Mouse (Mus musculus) forebrain, embryonic 15.5 days (tissue): Measurements from ENCODE around the gene Selenof. TPM values are rescaled to one million over a fixed set of nuclear protein-coding genes. Genes with fewer than 3 reads are reported as not detected.

Experiments used
- ATAC-seq: fragments of 200-750 bp; cut with Nextera tagmentation; replicated peaks from 2 replicates; pipeline ENCODE4 v1.8.0; 2017; ENCODE audit warnings: mild to moderate bottlenecking, moderate TSS enrichment, moderate library complexity
- H3K27ac ChIP-seq: fragments of 300-500 bp; sonication (generic); replicated peaks from 2 replicates; pipeline ENCODE4 v1.5.1; 2015; ENCODE audit warnings: mild to moderate bottlenecking, inconsistent platforms
- H3K27me3 ChIP-seq: fragments of 300-500 bp; sonication (generic); 2 replicates; pipeline ENCODE4 v1.6.1; 2015; ENCODE audit warnings: inconsistent platforms
- H3K36me3 ChIP-seq: fragments of 300-500 bp; sonication (generic); 2 replicates; pipeline ENCODE4 v1.6.1; 2015; ENCODE audit warnings: mild to moderate bottlenecking, inconsistent platforms
- H3K4me1 ChIP-seq: fragments of 300-500 bp; sonication (generic); 2 replicates; pipeline ENCODE4 v1.6.1; 2015; ENCODE audit warnings: inconsistent platforms
- H3K4me2 ChIP-seq: fragments of 300-500 bp; sonication (generic); replicated peaks from 2 replicates; pipeline ENCODE4 v1.6.1; 2015; ENCODE audit warnings: mild to moderate bottlenecking, inconsistent platforms
- H3K4me3 ChIP-seq: fragments of 300-500 bp; sonication (generic); 2 replicates; pipeline ENCODE4 v1.5.1; 2015; ENCODE audit warnings: mild to moderate bottlenecking, inconsistent platforms
- H3K9ac ChIP-seq: fragments of 300-500 bp; sonication (generic); replicated peaks from 2 replicates; pipeline ENCODE4 v1.6.1; 2015; ENCODE audit warnings: mild to moderate bottlenecking, inconsistent platforms
- H3K9me3 ChIP-seq: fragments of 300-500 bp; sonication (generic); 2 replicates; pipeline ENCODE4 v1.6.1; 2016; ENCODE audit warnings: inconsistent platforms
- WGBS: fragments of 180-500 bp; shearing (Covaris S2); methylation state at CpG from one replicate; pipeline ENCODE4 v1.1.7; 2015; ENCODE audit warnings: mixed read lengths; 5-methylcytosine and 5-hydroxymethylcytosine counted together
- polyA plus RNA-seq: library from polyadenylated mRNA; unstranded; fragments of >200 nt; fragmentation: Nextera tagmentation; extraction: Ambion mirVana; gene quantifications from 2 replicates; pipeline ENCODE4 v1.2.1, GENCODE M21; 2015

Selenof gene
- polyA plus RNA-seq, 1 experiment from 2014 or later = 528 TPM

DNA sequence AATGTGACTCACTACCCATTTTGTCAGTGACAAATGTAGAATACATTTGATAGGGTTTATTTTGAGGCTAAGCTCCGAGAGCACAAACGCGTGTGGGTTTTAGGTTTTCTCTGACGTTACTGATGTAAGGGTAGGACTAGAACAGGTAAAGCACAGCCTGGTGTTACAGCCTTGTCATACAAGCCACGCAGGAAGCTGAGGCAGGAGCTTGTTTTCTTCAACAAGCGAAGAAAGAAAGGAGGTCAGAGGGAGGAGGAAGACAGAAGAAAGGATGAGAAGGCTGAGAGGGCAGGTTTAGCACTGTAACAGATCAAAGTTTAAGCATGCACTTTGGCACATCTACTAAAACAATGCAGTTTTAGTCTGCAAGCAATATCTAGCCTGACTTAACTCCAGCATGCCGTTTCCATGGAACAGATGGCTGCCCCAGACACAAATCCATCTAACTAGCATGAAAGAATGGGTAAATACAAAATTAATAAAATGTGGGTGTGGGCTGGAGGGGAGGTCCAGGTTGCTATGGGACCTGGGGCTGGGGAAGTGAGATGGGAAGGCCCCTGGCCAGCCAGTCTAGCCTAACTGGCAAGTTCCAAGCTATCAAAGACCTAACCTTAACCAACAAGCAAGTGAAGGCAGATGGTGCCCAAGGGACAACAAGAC, 21.8 kb upstream of the Selenof start:
- Histone ChIP-seq H3K36me3 (no peaks in the 10 kb centered on the region), H3K9me3 (no peaks in the 10 kb centered on the region), H3K4me2 (no peak overlapping the region), H3K4me3 (no peak overlapping the region), H3K27ac (peak overlapping the region; percentile 24), H3K4me1 (peaks cover 46% of the 10 kb centered on the region), H3K27me3 (no peaks in the 10 kb centered on the region), H3K9ac (no peak overlapping the region)
- WGBS = 77% methylated on average over 7 of the region's 7 CpGs
- ATAC-seq = no peak

DNA sequence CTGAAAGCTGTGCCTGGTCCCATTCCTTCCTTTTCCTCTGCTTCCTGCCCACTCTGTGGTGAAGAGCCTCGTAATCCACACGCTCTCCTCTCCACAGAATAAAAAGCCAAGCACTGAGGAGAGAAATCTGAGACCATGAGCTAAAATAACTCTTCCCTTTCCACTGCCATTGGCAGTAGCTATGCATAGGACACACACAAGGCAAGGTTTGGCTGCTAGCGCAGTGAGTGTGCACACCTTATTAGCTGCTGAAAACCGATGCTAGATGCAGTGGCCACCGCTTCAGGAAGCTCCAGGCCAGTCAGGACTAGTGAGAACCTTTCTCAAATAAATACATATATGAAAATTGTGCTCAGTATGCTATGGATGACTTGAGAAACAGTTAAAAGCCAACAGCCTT, 20.1 kb upstream of the Selenof start:
- Histone ChIP-seq H3K9ac (no peak overlapping the region), H3K36me3 (no peaks in the 10 kb centered on the region), H3K9me3 (no peaks in the 10 kb centered on the region), H3K4me1 (peaks cover 58% of the 10 kb centered on the region), H3K27me3 (no peaks in the 10 kb centered on the region), H3K4me3 (no peak overlapping the region), H3K27ac (no peak overlapping the region), H3K4me2 (no peak overlapping the region)
- no peak for ATAC-seq
- WGBS = 87% methylated on average over 5 of the region's 5 CpGs

DNA sequence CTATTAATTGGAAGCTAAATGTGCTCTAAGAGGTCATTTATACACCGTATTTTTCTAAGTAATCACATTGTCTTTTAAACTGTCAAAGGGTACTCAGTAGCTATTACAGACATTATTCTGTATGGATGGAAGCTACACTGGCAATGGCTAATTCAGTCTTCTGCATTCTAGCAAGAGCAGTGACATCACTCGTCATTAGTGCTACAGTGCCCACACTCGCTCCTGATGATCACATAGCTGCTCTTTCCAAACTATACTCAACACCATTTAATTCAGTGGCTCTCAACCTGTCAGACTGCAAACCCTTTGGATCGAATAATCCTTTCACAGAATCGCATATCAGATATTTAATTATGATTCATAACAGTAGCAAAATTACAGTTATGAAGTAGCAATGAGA, 19.4 kb upstream of the Selenof start:
- WGBS = 40% methylated on average over 5 of the region's 5 CpGs
- peaks cover 57% of the 10 kb centered on the region for H3K4me1 ChIP-seq

DNA sequence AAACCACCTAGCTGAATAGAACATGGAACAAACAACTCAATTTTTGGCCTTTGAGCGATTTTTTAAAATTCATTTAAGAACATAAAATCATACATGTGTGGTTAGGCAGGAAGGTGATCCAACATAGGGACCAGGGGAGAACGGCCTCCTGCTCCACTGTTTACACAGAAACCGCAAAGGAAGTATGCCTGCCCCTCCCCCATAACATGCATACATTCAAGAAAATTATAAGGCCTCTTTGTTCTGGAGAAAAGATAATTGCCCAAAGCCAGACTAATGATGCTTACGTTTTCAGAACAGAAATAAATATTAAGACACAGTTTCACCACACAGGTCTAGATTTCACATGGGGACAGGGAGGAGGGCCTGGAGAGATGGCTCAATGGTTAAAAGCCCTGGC, 18.7 kb upstream of the Selenof start:
- no peak overlapping the region for H3K4me3 ChIP-seq

More for the DNA sequence above, 19.4 kb upstream of the Selenof start:
- H3K27me3 ChIP-seq = no peaks in the 10 kb centered on the region
- no peak overlapping the region for H3K4me3 ChIP-seq
- H3K9me3 ChIP-seq = no peaks in the 10 kb centered on the region
- H3K27ac ChIP-seq = 0 out of 2 replicates have a peak overlapping the region, but pooled peaks have one; percentile 25
- no peak overlapping the region for H3K9ac ChIP-seq
- ATAC-seq = no peak
- H3K4me2 ChIP-seq = no peak overlapping the region
- H3K36me3 ChIP-seq = no peaks in the 10 kb centered on the region

DNA sequence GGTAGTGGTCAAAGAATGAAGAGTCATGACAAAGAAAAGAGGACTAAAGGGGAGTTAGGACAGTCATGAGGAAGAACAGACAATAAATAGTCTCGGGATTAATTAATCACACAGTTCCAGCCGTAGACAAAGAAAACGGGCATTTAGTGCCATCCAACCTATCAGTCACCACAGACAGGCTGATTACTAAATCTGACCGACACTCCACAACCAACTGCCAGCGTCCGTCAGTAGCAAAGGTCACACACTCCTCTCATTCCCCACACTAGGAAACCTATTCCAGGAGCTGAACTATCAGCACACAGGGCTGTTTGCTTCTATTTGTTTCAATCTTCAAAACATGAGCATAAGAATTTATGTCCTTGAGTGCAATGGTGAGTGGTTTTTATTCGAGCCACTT, 16.2 kb upstream of the Selenof start:
- Histone ChIP-seq H3K27ac (no peak overlapping the region), H3K36me3 (no peaks in the 10 kb centered on the region), H3K4me3 (no peak overlapping the region), H3K27me3 (no peaks in the 10 kb centered on the region), H3K4me1 (peaks cover 71% of the 10 kb centered on the region), H3K4me2 (no peak overlapping the region), H3K9me3 (no peaks in the 10 kb centered on the region), H3K9ac (no peak overlapping the region)
- ATAC-seq = no peak
- WGBS = 25% methylated on average over 7 of the region's 7 CpGs

More for the DNA sequence above, 18.7 kb upstream of the Selenof start:
- Histone ChIP-seq H3K9me3 (no peaks in the 10 kb centered on the region), H3K9ac (no peak overlapping the region), H3K27me3 (no peaks in the 10 kb centered on the region), H3K27ac (0 out of 2 replicates have a peak overlapping the region, but pooled peaks have one; percentile 25), H3K36me3 (no peaks in the 10 kb centered on the region), H3K4me2 (no peak overlapping the region), H3K4me1 (peaks cover 61% of the 10 kb centered on the region)
- WGBS = 38% methylated on average over 4 of the region's 4 CpGs
- ATAC-seq = no peak

DNA sequence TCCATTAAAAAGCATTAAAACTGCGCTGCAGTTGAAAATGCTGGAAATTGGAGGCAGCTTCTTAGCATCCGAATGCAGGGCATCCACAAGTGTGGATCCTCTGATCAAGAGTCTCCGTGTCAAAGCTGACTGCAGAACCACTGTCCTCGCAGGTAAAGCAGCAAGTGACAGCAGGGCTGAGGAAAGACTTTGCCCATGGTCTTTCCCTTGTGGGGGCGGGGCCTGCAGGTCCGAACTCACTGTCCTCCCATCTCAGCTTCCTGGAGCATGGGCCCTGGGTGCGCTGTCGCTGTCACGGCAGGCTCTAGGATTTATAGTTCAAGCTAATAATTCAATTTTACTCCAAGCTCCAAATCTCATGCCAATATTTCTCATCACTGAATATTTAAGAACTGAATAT, 15.6 kb upstream of the Selenof start:
- H3K27me3 ChIP-seq = no peaks in the 10 kb centered on the region
- no peaks in the 10 kb centered on the region for H3K9me3 ChIP-seq
- no peak overlapping the region for H3K27ac ChIP-seq
- peaks cover 73% of the 10 kb centered on the region for H3K4me1 ChIP-seq
- 56% methylated on average over 9 of the region's 9 CpGs for WGBS
- no peak overlapping the region for H3K4me2 ChIP-seq
- no peak for ATAC-seq
- no peaks in the 10 kb centered on the region for H3K36me3 ChIP-seq
- no peak overlapping the region; the same call in 1 of the 2 replicates for H3K9ac ChIP-seq
- no peak overlapping the region for H3K4me3 ChIP-seq

DNA sequence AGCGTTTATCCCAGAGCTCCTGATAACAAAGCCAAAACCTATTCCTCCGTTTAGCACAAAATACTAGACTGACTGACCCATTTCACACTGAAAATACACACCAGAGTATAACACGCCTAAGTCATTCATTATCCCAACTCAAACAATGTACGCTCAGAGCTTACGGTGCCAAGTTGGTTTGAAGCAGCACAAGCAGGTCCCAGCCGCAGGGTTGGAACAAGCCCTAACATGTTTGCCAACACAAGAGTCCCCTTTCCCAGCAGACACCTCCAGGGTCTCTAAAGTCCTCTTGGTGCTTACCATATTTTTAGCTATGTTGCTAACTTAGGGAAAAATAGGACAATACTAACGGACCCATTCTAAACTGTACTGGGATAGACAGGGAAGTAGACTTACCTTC, 15.0 kb upstream of the Selenof start:
- H3K27me3 ChIP-seq = no peaks in the 10 kb centered on the region
- ATAC-seq = no peak
- H3K4me3 ChIP-seq = no peak overlapping the region
- WGBS = 56% methylated on average over 7 of the region's 7 CpGs
- H3K4me1 ChIP-seq = peaks cover 74% of the 10 kb centered on the region
- H3K9me3 ChIP-seq = no peaks in the 10 kb centered on the region
- H3K27ac ChIP-seq = no peak overlapping the region
- no peak overlapping the region for H3K4me2 ChIP-seq
- H3K36me3 ChIP-seq = no peaks in the 10 kb centered on the region
- no peak overlapping the region for H3K9ac ChIP-seq

DNA sequence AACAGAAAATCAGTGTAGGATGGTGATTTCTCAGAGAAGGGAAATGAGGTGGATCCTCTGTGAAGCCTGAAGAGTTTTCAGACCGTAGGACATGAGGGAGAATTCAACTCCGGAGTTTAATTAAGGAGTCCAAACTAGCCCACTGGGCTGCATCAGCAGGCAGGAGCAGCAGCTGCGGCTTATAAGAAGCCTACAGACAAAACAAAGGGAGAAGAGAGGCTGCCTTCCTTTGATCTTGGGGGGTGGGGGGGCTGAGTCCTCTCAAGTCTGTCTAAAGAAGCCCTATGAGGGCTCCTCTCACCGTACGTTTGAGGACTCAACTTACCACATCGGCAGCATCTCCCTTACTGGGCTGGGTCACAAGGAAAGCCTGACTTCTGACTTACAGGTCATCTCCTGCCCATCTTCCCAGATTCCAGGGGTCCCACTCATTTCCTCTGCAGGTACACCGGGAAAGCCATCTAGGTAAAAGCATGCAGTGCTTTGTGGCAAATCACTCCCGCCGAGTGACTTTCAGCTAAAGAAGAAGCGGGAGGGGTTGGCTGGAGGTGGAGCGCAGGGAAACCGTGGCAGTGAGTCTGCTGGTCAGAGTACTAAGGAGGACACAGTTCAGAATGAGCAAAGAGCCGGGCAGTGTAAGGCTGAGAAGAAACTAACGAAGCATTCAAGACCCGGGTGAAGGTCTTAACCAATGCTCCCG, 13.3 kb upstream of the Selenof start:
- no peaks in the 10 kb centered on the region for H3K36me3 ChIP-seq
- WGBS = 3% methylated on average over 16 of the region's 16 CpGs
- H3K9ac ChIP-seq = peak overlapping the region; percentile 20
- ATAC-seq = no peak; the same call in 1 of the 2 replicates
- H3K4me2 ChIP-seq = peak overlapping the region; percentile 42
- H3K4me1 ChIP-seq = peaks cover 64% of the 10 kb centered on the region
- H3K27me3 ChIP-seq = no peaks in the 10 kb centered on the region
- no peak overlapping the region; the same call in 1 of the 2 replicates for H3K4me3 ChIP-seq
- H3K27ac ChIP-seq = peak overlapping the region; percentile 60
- no peaks in the 10 kb centered on the region for H3K9me3 ChIP-seq

DNA sequence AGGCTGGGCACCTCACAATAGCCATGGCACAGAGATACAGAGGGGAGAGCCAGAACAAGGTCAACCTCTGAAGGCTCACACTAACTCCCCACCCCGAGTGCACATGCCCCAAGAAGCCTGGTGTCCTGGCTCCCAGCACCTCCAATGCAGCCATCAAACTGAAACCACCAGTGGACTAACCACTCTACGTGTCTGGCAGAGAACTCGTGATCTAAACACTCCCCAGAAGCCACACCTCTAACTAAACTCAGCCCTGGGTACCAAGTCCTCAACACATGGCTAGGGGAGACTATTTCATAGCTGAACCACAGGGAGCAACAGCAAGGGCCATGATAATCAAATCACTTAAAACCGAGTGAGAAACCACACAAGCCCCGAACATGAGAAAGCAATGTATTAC, 11.8 kb upstream of the Selenof start:
- no peaks in the 10 kb centered on the region for H3K27me3 ChIP-seq
- no peaks in the 10 kb centered on the region for H3K36me3 ChIP-seq
- WGBS = 38% methylated on average over 5 of the region's 5 CpGs
- ATAC-seq = 0 out of 2 replicates have a peak, but pooled peaks have one; percentile 28
- no peak overlapping the region for H3K4me3 ChIP-seq
- no peak overlapping the region; the same call in 1 of the 2 replicates for H3K4me2 ChIP-seq
- peaks cover 54% of the 10 kb centered on the region for H3K4me1 ChIP-seq
- peak overlapping the region; percentile 56 for H3K27ac ChIP-seq
- H3K9me3 ChIP-seq = no peaks in the 10 kb centered on the region
- H3K9ac ChIP-seq = no peak overlapping the region

DNA sequence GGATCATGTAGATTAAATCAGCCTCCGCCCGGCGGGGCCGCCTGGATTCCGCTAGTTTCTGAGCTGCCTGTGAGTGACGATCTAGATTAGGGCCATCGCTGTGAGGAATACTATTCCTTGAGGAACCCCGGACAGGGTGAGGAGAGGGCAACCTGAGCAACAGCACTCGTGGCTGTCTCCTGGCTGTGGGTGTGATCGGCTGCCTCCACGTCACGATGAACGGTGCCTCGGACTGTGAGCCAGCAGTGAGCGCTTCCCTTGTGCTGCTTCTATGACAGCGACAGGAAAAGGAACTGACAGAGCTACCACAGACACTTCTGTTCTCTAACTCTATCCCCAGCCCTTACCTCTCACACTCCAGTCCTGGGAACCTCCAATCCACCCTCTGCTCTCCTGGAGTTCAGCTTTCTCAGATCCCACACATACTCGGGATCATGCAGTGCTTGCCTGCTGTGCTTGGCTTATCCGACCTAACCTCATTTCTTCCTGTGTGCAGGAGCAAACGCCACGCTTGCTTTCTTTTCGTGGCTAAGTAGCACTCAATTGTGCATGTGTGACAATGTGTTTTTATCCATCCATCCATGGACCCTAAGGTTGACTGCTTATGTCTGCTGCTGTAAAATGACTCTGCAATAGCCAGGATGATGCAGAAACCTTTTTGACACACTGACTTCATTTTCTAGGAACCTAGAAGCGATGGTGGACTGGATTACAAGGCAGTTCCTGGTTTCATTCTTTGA, 8.4 kb upstream of the Selenof start:
- Histone ChIP-seq H3K27me3 (no peaks in the 10 kb centered on the region), H3K9me3 (no peaks in the 10 kb centered on the region), H3K36me3 (no peaks in the 10 kb centered on the region), H3K27ac (no peak overlapping the region; the same call in 1 of the 2 replicates), H3K4me2 (no peak overlapping the region), H3K9ac (no peak overlapping the region), H3K4me3 (no peak overlapping the region), H3K4me1 (peaks cover 30% of the 10 kb centered on the region)
- ATAC-seq = 0 out of 2 replicates have a peak, but pooled peaks have one; percentile 6
- 69% methylated on average over 22 of the region's 22 CpGs for WGBS

DNA sequence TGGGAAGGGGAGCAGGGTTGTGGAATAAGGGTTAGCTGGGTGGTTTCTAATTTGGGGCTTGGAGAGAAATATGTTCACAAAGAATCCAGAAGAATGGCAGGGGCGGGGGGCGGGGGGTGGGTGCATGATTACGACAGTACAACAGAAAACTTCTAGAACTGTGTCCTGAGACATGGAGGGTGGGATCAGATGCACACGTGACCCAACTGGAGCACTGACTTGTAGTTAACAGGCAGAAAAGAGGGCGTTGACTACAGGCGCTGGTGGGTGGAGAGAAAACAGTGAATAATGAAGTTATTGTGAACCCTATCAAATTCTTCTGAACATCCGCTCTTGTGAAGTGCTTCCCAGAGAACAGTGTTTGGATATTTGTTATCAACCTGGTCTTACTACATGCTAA, 6.2 kb upstream of the Selenof start:
- H3K36me3 ChIP-seq = no peaks in the 10 kb centered on the region
- no peak overlapping the region for H3K9ac ChIP-seq
- ATAC-seq = no peak
- no peak overlapping the region for H3K4me3 ChIP-seq
- 81% methylated on average over 7 of the region's 7 CpGs for WGBS
- no peaks in the 10 kb centered on the region for H3K27me3 ChIP-seq
- H3K27ac ChIP-seq = no peak overlapping the region
- no peak overlapping the region for H3K4me2 ChIP-seq
- no peaks in the 10 kb centered on the region for H3K9me3 ChIP-seq
- peaks cover 28% of the 10 kb centered on the region for H3K4me1 ChIP-seq

DNA sequence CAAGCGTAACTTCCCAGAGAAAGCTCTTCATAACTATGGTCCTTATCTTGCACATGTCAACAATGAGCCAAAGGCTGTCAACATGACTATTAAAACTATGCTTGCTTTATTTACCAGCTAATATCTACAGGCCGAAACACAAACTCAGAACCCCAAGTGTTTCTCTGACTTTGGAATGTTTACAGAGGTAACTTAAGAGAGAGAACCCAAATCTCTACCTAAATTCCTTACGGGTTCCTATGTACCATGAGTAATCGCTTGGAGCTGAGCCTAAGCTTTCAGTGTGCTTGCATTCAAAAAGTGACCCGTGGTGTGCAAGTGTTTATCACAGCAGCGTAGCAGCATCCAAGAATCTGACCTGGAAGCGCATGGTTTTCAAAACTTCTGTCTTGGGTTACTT, 4.9 kb upstream of the Selenof start:
- Histone ChIP-seq H3K4me3 (no peak overlapping the region), H3K4me2 (no peak overlapping the region), H3K9ac (no peak overlapping the region), H3K27ac (no peak overlapping the region), H3K4me1 (peaks cover 24% of the 10 kb centered on the region), H3K36me3 (no peaks in the 10 kb centered on the region), H3K27me3 (no peaks in the 10 kb centered on the region), H3K9me3 (no peaks in the 10 kb centered on the region)
- 77% methylated on average over 7 of the region's 7 CpGs for WGBS
- no peak for ATAC-seq
